Mouse (Mus musculus) liver, embryonic 14.5 days (tissue): Measurements from ENCODE around the gene Spsb4. TPM values are rescaled to one million over a fixed set of nuclear protein-coding genes. Genes with fewer than 3 reads are reported as not detected.

Experiments
- ATAC-seq: fragments of 200-750 bp; cut with Nextera tagmentation; 2 replicates; pipeline ENCODE4 v1.8.0; 2017; ENCODE audit warnings: moderate number of reproducible peaks, mild to moderate bottlenecking, moderate library complexity; ENCODE audit not compliant: insufficient read depth
- DNase-seq, 3 experiments: peaks; one replicate each; pipeline ENCODE4 v3.0.0-alpha.2; 2012 to 2013; ENCODE audit warnings: low read depth in 3 of 3, low spot score in 3 of 3
- H3K27ac ChIP-seq: fragments of 300-500 bp; sonication (generic); 2 replicates; pipeline ENCODE4 v1.5.1; 2014; ENCODE audit warnings: moderate library complexity, mild to moderate bottlenecking, control low read depth, inconsistent platforms
- H3K27me3 ChIP-seq: fragments of 300-500 bp; sonication (generic); 2 replicates; pipeline ENCODE4 v1.6.1; 2014; ENCODE audit warnings: mild to moderate bottlenecking, low read length, moderate library complexity; ENCODE audit not compliant: control insufficient read depth, insufficient read depth
- H3K36me3 ChIP-seq: fragments of 300-500 bp; sonication (generic); replicated peaks from 2 replicates; pipeline ENCODE4 v1.6.1; 2014; ENCODE audit warnings: low read depth; ENCODE audit not compliant: control insufficient read depth, insufficient read depth
- H3K4me1 ChIP-seq, 2 experiments: fragments of 200-500 bp in 1 of 2; fragments of 300-500 bp in 1 of 2; sonication (generic) in 1 of 2; replicated peaks; 2 replicates each; pipeline ENCODE4 v1.6.1; 2012 to 2014; ENCODE audit warnings: antibody characterized with exemption in 1 of 2, inconsistent platforms in 1 of 2, low read length in 1 of 2; ENCODE audit not compliant: control insufficient read depth in 2 of 2, insufficient read depth in 2 of 2
- H3K4me2 ChIP-seq: fragments of 300-500 bp; sonication (generic); 2 replicates; pipeline ENCODE4 v1.6.1; 2014; ENCODE audit warnings: low read depth, mild to moderate bottlenecking, control low read depth, moderate library complexity
- H3K4me3 ChIP-seq, 2 experiments: fragments of 200-500 bp in 1 of 2; fragments of 300-500 bp in 1 of 2; sonication (generic) in 1 of 2; 2 replicates each; pipeline ENCODE4 v1.5.1; 2012 to 2014; ENCODE audit warnings: low read depth in 2 of 2, low read length in 2 of 2, mild to moderate bottlenecking in 2 of 2, control low read depth in 1 of 2, inconsistent platforms in 1 of 2, moderate library complexity in 1 of 2; ENCODE audit not compliant: insufficient read depth in 1 of 2
- H3K9ac ChIP-seq: fragments of 300-500 bp; sonication (generic); replicated peaks from 2 replicates; pipeline ENCODE4 v1.6.1; 2014; ENCODE audit warnings: mild to moderate bottlenecking, control low read depth, moderate library complexity
- H3K9me3 ChIP-seq: fragments of 300-500 bp; sonication (generic); 2 replicates; pipeline ENCODE4 v1.6.1; 2016; ENCODE audit warnings: low read length, mixed read lengths; ENCODE audit not compliant: control insufficient read depth
- CTCF ChIP-seq: IDR thresholded peaks from 2 replicates; pipeline ENCODE4 v1.5.1; 2016; ENCODE audit warnings: antibody characterized with exemption, low read depth, control low read depth
- EP300 ChIP-seq: IDR thresholded peaks from 2 replicates; pipeline ENCODE4 v1.6.1; 2016; ENCODE audit warnings: antibody characterized with exemption, low read depth
- WGBS: fragments of 180-500 bp; shearing (Covaris S2); extraction: QIAGEN DNeasy Blood & Tissue Kit; methylation state at CpG from one replicate; pipeline ENCODE4 v1.1.7; 2014; ENCODE audit not compliant: insufficient replicate concordance; 5-methylcytosine and 5-hydroxymethylcytosine counted together
- polyA plus RNA-seq, 2 experiments: library from polyadenylated mRNA; depleted of rRNA in 1 of 2; stranded (reverse) in 1 of 2; unstranded in 1 of 2; fragments of >200 nt; fragmentation: Nextera tagmentation in 1 of 2; extraction: Ambion mirVana in 1 of 2; gene quantifications; 2 replicates each; pipeline versions ENCODE4 v1.2.1 to v1.2.3; 2012 to 2014

The Spsb4 gene
- 0.31 TPM in 2 replicates for polyA plus RNA-seq (2012; rRNA removed)
- polyA plus RNA-seq (2014; fragmentation: Nextera tagmentation; extraction: Ambion mirVana): 0.37 and 0.42 TPM in 2 replicates

GRCm38 (mm10) chr9:97018677-97019147 lies at the start of gene Spsb4:
TSS of gene Spsb4 (minus strand) at chr9:97018843.
- Histone ChIP-seq H3K27ac (no peak within 1 kb of the TSS), H3K9me3 (no peaks in the 10 kb centered on the region), H3K4me1 (peaks cover 0 to 2% of the 10 kb centered on the region in 2 experiments; a peak in 1 of 4 replicates), H3K36me3 (no peaks in the 10 kb centered on the region), H3K9ac (no peak within 1 kb of the TSS), H3K4me3 (peak within 1 kb of the TSS; percentile 38 to 45), H3K4me2 (peak within 1 kb of the TSS; percentile 61), H3K27me3 (peaks cover 41% of the 10 kb centered on the region)
- ATAC-seq (peak; percentile 45), DNase-seq (no peak)
- under 1% methylated on average over 46 of the region's 47 CpGs for WGBS
- TF ChIP-seq EP300 (no peak), CTCF (no peak; the same call in 1 of the 2 replicates)

- Histone ChIP-seq H3K27ac (no peak overlapping the region), H3K36me3 (no peaks in the 10 kb centered on the region), H3K4me2 (no peak overlapping the region), H3K27me3 (no peaks in the 10 kb centered on the region), H3K9me3 (no peaks in the 10 kb centered on the region), H3K9ac (no peak overlapping the region), H3K4me1 (no peaks in the 10 kb centered on the region), H3K4me3 (no peak overlapping the region)
- no peak for TF ChIP-seq CTCF
- TF ChIP-seq EP300: no peak
- no peak for DNase-seq
- no peak for ATAC-seq
- 74% methylated on average over 6 of the region's 6 CpGs for WGBS
Observed at GRCm38 (mm10) chr9:97067761-97068160, 49.1 kb upstream of the Spsb4 start.

GRCm38 (mm10) chr9:97065885-97066284 lies 47.2 kb upstream of the Spsb4 start:
- no peak for DNase-seq
- TF ChIP-seq EP300 (no peak), CTCF (no peak)
- Histone ChIP-seq H3K9me3 (no peaks in the 10 kb centered on the region), H3K9ac (no peak overlapping the region), H3K27me3 (no peaks in the 10 kb centered on the region), H3K4me2 (no peak overlapping the region), H3K27ac (no peak overlapping the region), H3K4me3 (no peak overlapping the region), H3K4me1 (no peaks in the 10 kb centered on the region), H3K36me3 (no peaks in the 10 kb centered on the region)
- 79% methylated on average over 4 of the region's 4 CpGs for WGBS
- ATAC-seq: no peak

GRCm38 (mm10) chr9:97065216-97065615 lies 46.6 kb upstream of the Spsb4 start:
- Histone ChIP-seq H3K4me3 (no peak overlapping the region), H3K4me2 (no peak overlapping the region), H3K9ac (no peak overlapping the region), H3K9me3 (no peaks in the 10 kb centered on the region), H3K36me3 (no peaks in the 10 kb centered on the region), H3K27me3 (no peaks in the 10 kb centered on the region), H3K27ac (no peak overlapping the region), H3K4me1 (no peaks in the 10 kb centered on the region)
- WGBS: 58% methylated on average over 5 of the region's 5 CpGs
- TF ChIP-seq CTCF: no peak
- no peak for TF ChIP-seq EP300
- ATAC-seq: no peak
- no peak for DNase-seq

GRCm38 (mm10) chr9:97064161-97064560 lies 45.5 kb upstream of the Spsb4 start:
- H3K27me3 ChIP-seq: no peaks in the 10 kb centered on the region
- H3K4me2 ChIP-seq: no peak overlapping the region
- no peaks in the 10 kb centered on the region for H3K4me1 ChIP-seq
- no peak overlapping the region for H3K4me3 ChIP-seq
- H3K36me3 ChIP-seq: no peaks in the 10 kb centered on the region
- H3K9me3 ChIP-seq: no peaks in the 10 kb centered on the region
- WGBS: 67% methylated on average over 1 of the region's 1 CpGs
- no peak for TF ChIP-seq EP300
- TF ChIP-seq CTCF: no peak
- DNase-seq (no peak), ATAC-seq (no peak)
- no peak overlapping the region for H3K9ac ChIP-seq
- H3K27ac ChIP-seq: no peak overlapping the region
